ENCODE assay signal across 8 mouse cellular contexts in the genomic region with DNA sequence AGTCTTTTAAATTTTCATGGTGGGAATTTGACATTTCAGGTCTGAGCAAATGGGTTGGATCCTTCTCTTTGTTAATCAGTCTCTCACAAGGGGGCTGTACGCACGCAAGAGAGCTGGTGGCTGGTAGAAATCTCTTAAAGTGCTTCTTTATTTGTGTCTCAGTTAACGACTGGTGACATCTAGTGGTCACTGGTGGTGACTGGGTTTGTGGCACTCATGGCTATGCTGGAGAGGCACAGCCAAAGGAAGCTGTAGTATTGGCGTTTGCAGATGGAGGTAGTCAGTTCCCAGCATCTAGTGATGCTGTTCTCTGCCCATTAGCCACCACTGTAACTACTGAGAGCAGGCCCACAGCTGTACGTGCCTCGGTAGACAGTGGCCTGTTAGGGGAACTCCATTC.
DNase-seq lines count a peak whose midpoint lies in the region; ATAC-seq lines count a peak whose summit lies in the region.

No protein-coding gene starts in this region.

- no peaks in the 10 kb centered on the region for H3K36me3 ChIP-seq in lung, embryonic 15.5 days

- peak; percentile 42; the same call in 1 of the 2 replicates for ATAC-seq in lung, embryonic 15.5 days (ENCODE audit: borderline replicate concordance, extremely low read depth, low FRiP score, low TSS enrichment)
- no peak for ATAC-seq in inflammation-experienced regulatory T-cells, adult 6 months

- H3K9ac ChIP-seq in lung, embryonic 15.5 days: no peak overlapping the region

- WGBS in lung, embryonic 15.5 days: 15% methylated on average over 6 of the region's 6 CpGs

- no peak overlapping the region for H3K4me2 ChIP-seq in lung, embryonic 15.5 days

- H3K4me3 ChIP-seq in lung, embryonic 15.5 days: no peak overlapping the region

- H3K4me1 ChIP-seq in lung, embryonic 15.5 days: no peaks in the 10 kb centered on the region

- DNase-seq in CD4-positive helper T cell, adult 2 months (ENCODE audit: low read depth, low spot score): peak; percentile 43
- DNase-seq in ZHBTc4 (ENCODE audit: low read depth, low spot score): peak; percentile 86
- DNase-seq in embryo, embryonic 10 days (ENCODE audit: low spot score): peak; percentile 89
- DNase-seq in heart, postnatal 4 days: peak; percentile 72
- DNase-seq in layer of hippocampus, adult 11-12 months (ENCODE audit: low spot score): peak; percentile 86
- peak; percentile 81 for DNase-seq in retina, postnatal 1 day

- no peaks in the 10 kb centered on the region for H3K9me3 ChIP-seq in lung, embryonic 15.5 days

- H3K27me3 ChIP-seq in lung, embryonic 15.5 days: no peaks in the 10 kb centered on the region

- H3K27ac ChIP-seq in lung, embryonic 15.5 days: no peak overlapping the region
